ENCODE assay signal across 8 mouse cellular contexts in genomic region chr4:11899979-11900624, GRCm38 (mm10).
DNase-seq lines count a peak whose midpoint lies in the region; ATAC-seq and TF ChIP-seq lines count a peak whose summit lies in the region.

No protein-coding gene starts in this region.

- WGBS in lung, embryonic 15.5 days = 10% methylated on average over 10 of the region's 10 CpGs
- 13% methylated on average over 10 of the region's 10 CpGs for WGBS in hindbrain, embryonic 10.5 days

- peak overlapping the region; percentile 18 for H3K4me2 ChIP-seq in lung, embryonic 15.5 days

- H3K9ac ChIP-seq in lung, embryonic 15.5 days = no peak overlapping the region

- peaks cover 10% of the 10 kb centered on the region; the same call in 1 of the 2 replicates for H3K4me1 ChIP-seq in lung, embryonic 15.5 days
- H3K4me1 ChIP-seq in hindbrain, embryonic 10.5 days (replicated peaks) = peaks cover 5% of the 10 kb centered on the region

- no peak for TF ChIP-seq CTCF in brain, embryonic 14.5 days (IDR thresholded peaks at IDR 0.05; ENCODE audit: borderline replicate concordance, extremely low read depth, insufficient read depth, insufficient read length)

- H3K9me3 ChIP-seq in lung, embryonic 15.5 days = no peaks in the 10 kb centered on the region
- H3K9me3 ChIP-seq in hindbrain, embryonic 10.5 days = no peaks in the 10 kb centered on the region

- no peaks in the 10 kb centered on the region for H3K36me3 ChIP-seq in lung, embryonic 15.5 days
- H3K36me3 ChIP-seq in hindbrain, embryonic 10.5 days = no peaks in the 10 kb centered on the region

- no peak for TF ChIP-seq POLR2A in brain, embryonic 14.5 days (IDR thresholded peaks at IDR 0.05; ENCODE audit: borderline replicate concordance, extremely low read depth, insufficient read depth, insufficient read length, poor library complexity, severe bottlenecking)

- no peak for DNase-seq in lung, postnatal 14 days
- DNase-seq in brain, embryonic 14.5 days (ENCODE audit: low read depth) = peak; percentile 74
- DNase-seq in hindbrain, embryonic 10.5 days (ENCODE audit: low spot score) = peak; percentile 19
- peak; percentile 34 to 52 for DNase-seq in lung, postnatal 4 days
- peak; percentile 41 for DNase-seq in thymus, postnatal 4 days
- no peak for DNase-seq in cerebellum, postnatal 10 days
- DNase-seq in retina, embryonic 14.5 days (ENCODE audit: low spot score) = no peak

- H3K27me3 ChIP-seq in lung, embryonic 15.5 days = no peaks in the 10 kb centered on the region
- no peaks in the 10 kb centered on the region for H3K27me3 ChIP-seq in hindbrain, embryonic 10.5 days (ENCODE audit: insufficient read depth, poor library complexity, severe bottlenecking)

- peak; percentile 70; the same call in 1 of the 2 replicates for ATAC-seq in lung, embryonic 15.5 days (ENCODE audit: borderline replicate concordance, extremely low read depth, low FRiP score, low TSS enrichment)

- no peak overlapping the region for H3K4me3 ChIP-seq in lung, embryonic 15.5 days
- no peak overlapping the region for H3K4me3 ChIP-seq in hindbrain, embryonic 10.5 days

- H3K27ac ChIP-seq in lung, embryonic 15.5 days = no peak overlapping the region
- H3K27ac ChIP-seq in hindbrain, embryonic 10.5 days = no peak overlapping the region

Comparison
In these comparisons a context has a peak if more than half of its experiments do, and no peak if none do; other contexts are left out.
1. DNase-seq: peak in brain, embryonic 14.5 days (single experiment), hindbrain, embryonic 10.5 days (single experiment), lung, postnatal 4 days (2 of 2) and thymus, postnatal 4 days (single experiment); none in lung, postnatal 14 days (single experiment), cerebellum, postnatal 10 days (0 of 2) and retina, embryonic 14.5 days (single experiment).